Mouse (Mus musculus) small intestine, adult 10 weeks (tissue): ENCODE data around the gene Olfr1317. TPM values are rescaled to one million over a fixed set of nuclear protein-coding genes. Genes with fewer than 3 reads are reported as not detected.

ENCODE experiments used
- polyA plus RNA-seq: library from polyadenylated mRNA; stranded (reverse); fragments of 350-450 nt; fragmentation: Illumina TruSeq; extraction: RNeasy Lipid Tissue Mini Kit (QIAGEN cat#74804); gene quantifications from one replicate; pipeline ENCODE4 v1.2.3, GENCODE M21; 2014; ENCODE audit warnings: low replicate concordance

Gene Olfr1317
- not detected for polyA plus RNA-seq

GRCm38 (mm10) chr2:112140029-112140428 is at the start of gene Olfr1317:
Gene Olfr1317 (plus strand): TSS chr2:112140329.

GRCm38 (mm10) chr2:112096681-112097080 is 43.4 kb upstream of the Olfr1317 start, which contains the start of gene Olfr1314:
Gene Olfr1314 (minus strand): TSS chr2:112096781.

GRCm38 (mm10) chr2:112115340-112115739 is 24.8 kb upstream of the Olfr1317 start, which contains the start of gene Olfr1315-ps1:
Gene Olfr1315-ps1 (minus strand): TSS chr2:112115440.

GRCm38 (mm10) chr2:112134877-112135276 is 5.3 kb upstream of the Olfr1317 start, which contains the start of gene Olfr1316:
Gene Olfr1316 (minus strand): TSS chr2:112134977.

GRCm38 (mm10) chr2:112153898-112154297 is 13.8 kb downstream of the Olfr1317 start, which contains the start of gene Olfr1318:
Gene Olfr1318 (plus strand): TSS chr2:112154198.

Other genes starting within 250 kb of the Olfr1317 start
- gene Olfr1306, start 224.1 kb upstream of the Olfr1317 start, polyA plus RNA-seq, result not detected
- not detected for gene Olfr1307, start 190.9 kb upstream of the Olfr1317 start, polyA plus RNA-seq
- not detected for gene Olfr1308, start 175.4 kb upstream of the Olfr1317 start, polyA plus RNA-seq
- gene Olfr1309, start 150.0 kb upstream of the Olfr1317 start, polyA plus RNA-seq, result not detected
- not detected for gene Olfr1310, start 127.6 kb upstream of the Olfr1317 start, polyA plus RNA-seq
- gene Olfr1311, start 115.9 kb upstream of the Olfr1317 start, polyA plus RNA-seq, result not detected
- gene Olfr1312, start 90.1 kb upstream of the Olfr1317 start, polyA plus RNA-seq, result not detected
- gene Olfr1313, start 62.5 kb upstream of the Olfr1317 start, polyA plus RNA-seq, result not detected
- gene Olfr1314, start 43.5 kb upstream of the Olfr1317 start, polyA plus RNA-seq, result not detected
- not detected for gene Olfr1315-ps1, start 24.9 kb upstream of the Olfr1317 start, polyA plus RNA-seq
- gene Olfr1316, start 5.4 kb upstream of the Olfr1317 start, polyA plus RNA-seq, result not detected
- not detected for gene Olfr1318, start 13.9 kb downstream of the Olfr1317 start, polyA plus RNA-seq
- gene Lpcat4, start 99.1 kb downstream of the Olfr1317 start, polyA plus RNA-seq, result not detected
- not detected for gene Nutm1, start 119.0 kb downstream of the Olfr1317 start, polyA plus RNA-seq
- 12.3 TPM for gene Nop10, start 121.6 kb downstream of the Olfr1317 start, polyA plus RNA-seq
- 97.3 TPM for gene Slc12a6, start 125.5 kb downstream of the Olfr1317 start, polyA plus RNA-seq
- gene Gm21985, start 126.0 kb downstream of the Olfr1317 start, polyA plus RNA-seq, result not detected
- 53.2 TPM for gene Emc4, start 227.7 kb downstream of the Olfr1317 start, polyA plus RNA-seq
- gene Katnbl1, start 238.9 kb downstream of the Olfr1317 start, polyA plus RNA-seq, result 43.7 TPM